8 mouse cellular contexts compared by ENCODE assay signal in genomic region chr11:100362979-100363562, GRCm38 (mm10). TPM values are rescaled to one million over a fixed set of nuclear protein-coding genes. Genes with fewer than 3 reads are reported as not detected.
DNase-seq lines count a peak whose midpoint lies in the region; ATAC-seq lines count a peak whose summit lies in the region.

No protein-coding gene starts in this region.

- H3K9ac ChIP-seq in heart, embryonic 15.5 days = no peak overlapping the region
- H3K9ac ChIP-seq in lung, embryonic 15.5 days = no peak overlapping the region

- peak; percentile 79 for DNase-seq in CD4-positive, CD25-positive, alpha-beta regulatory T cell, adult 2 months (ENCODE audit: low read depth, low spot score)
- peak; percentile 68 for DNase-seq in adrenal gland, adult 2 months
- peak; percentile 76 for DNase-seq in embryo, embryonic 11 days
- peak; percentile 81 to 84 for DNase-seq in kidney, postnatal 25 days
- DNase-seq in ovary, postnatal 36 days (ENCODE audit: low spot score) = peak; percentile 71
- peak; percentile 69 to 74 for DNase-seq in thymus, postnatal 36 days

- H3K4me1 ChIP-seq in heart, embryonic 15.5 days (replicated peaks) = peaks cover 7% of the 10 kb centered on the region
- peaks cover 11% of the 10 kb centered on the region for H3K4me1 ChIP-seq in lung, embryonic 15.5 days

- no peak overlapping the region for H3K27ac ChIP-seq in heart, embryonic 15.5 days
- H3K27ac ChIP-seq in lung, embryonic 15.5 days = no peak overlapping the region

- H3K9me3 ChIP-seq in heart, embryonic 15.5 days (replicated peaks) = no peaks in the 10 kb centered on the region
- no peaks in the 10 kb centered on the region for H3K9me3 ChIP-seq in lung, embryonic 15.5 days

- H3K4me2 ChIP-seq in heart, embryonic 15.5 days = no peak overlapping the region
- H3K4me2 ChIP-seq in lung, embryonic 15.5 days = no peak overlapping the region

- peak; percentile 42; the same call in 1 of the 2 replicates for ATAC-seq in heart, embryonic 15.5 days (replicated peaks; ENCODE audit: insufficient number of reproducible peaks, insufficient read depth, low FRiP score, low read depth)
- 0 out of 2 replicates have a peak, but pooled peaks have one; percentile 29 for ATAC-seq in lung, embryonic 15.5 days (ENCODE audit: borderline replicate concordance, extremely low read depth, low FRiP score, low TSS enrichment)

- WGBS in heart, embryonic 15.5 days = 16% methylated on average over 12 of the region's 12 CpGs
- WGBS in lung, embryonic 15.5 days = 10% methylated on average over 12 of the region's 12 CpGs

- no peak overlapping the region for H3K4me3 ChIP-seq in heart, embryonic 15.5 days
- no peak overlapping the region for H3K4me3 ChIP-seq in lung, embryonic 15.5 days

- peaks cover 28% of the 10 kb centered on the region for H3K27me3 ChIP-seq in heart, embryonic 15.5 days
- peaks cover 27% of the 10 kb centered on the region for H3K27me3 ChIP-seq in lung, embryonic 15.5 days

- H3K36me3 ChIP-seq in heart, embryonic 15.5 days = no peaks in the 10 kb centered on the region
- no peaks in the 10 kb centered on the region for H3K36me3 ChIP-seq in lung, embryonic 15.5 days

RNA-seq across cellular contexts. Expression of gene Hap1, which starts 7.1 kb away (rescaled TPM):
- 10 to 100 TPM; 34.6 to 62.1 TPM for total RNA-seq in adrenal gland, adult 2 months (2021)
- polyA plus RNA-seq in adrenal gland, adult 2 months (2012; rRNA removed) = 28.5 and 32.8 TPM in 2 replicates
- 5.3 and 7.7 TPM in 2 replicates for polyA plus RNA-seq in heart, embryonic 15.5 days (2015; fragmentation: Nextera tagmentation; extraction: Ambion mirVana)
- 19.8 and 20.7 TPM in 2 replicates for polyA plus RNA-seq in lung, embryonic 15.5 days (2015; fragmentation: Nextera tagmentation; extraction: Ambion mirVana)

RNA-seq across cellular contexts. Expression of gene Gast, which starts 28.9 kb away (rescaled TPM):
- total RNA-seq in adrenal gland, adult 2 months (2021) = not detected
- not detected in 2 replicates for polyA plus RNA-seq in adrenal gland, adult 2 months (2012; rRNA removed)
- polyA plus RNA-seq in heart, embryonic 15.5 days (2015; fragmentation: Nextera tagmentation; extraction: Ambion mirVana) = not detected in 2 replicates
- polyA plus RNA-seq in lung, embryonic 15.5 days (2015; fragmentation: Nextera tagmentation; extraction: Ambion mirVana) = not detected in 2 replicates

RNA-seq across cellular contexts. Expression of gene Jup, which starts 34.5 kb away (rescaled TPM):
- total RNA-seq in adrenal gland, adult 2 months (2021) = 10 to 100 TPM; 67.0 to 94.3 TPM
- polyA plus RNA-seq in adrenal gland, adult 2 months (2012; rRNA removed) = 275 and 284 TPM in 2 replicates
- polyA plus RNA-seq in heart, embryonic 15.5 days (2015; fragmentation: Nextera tagmentation; extraction: Ambion mirVana) = 117 and 140 TPM in 2 replicates
- polyA plus RNA-seq in lung, embryonic 15.5 days (2015; fragmentation: Nextera tagmentation; extraction: Ambion mirVana) = 122 and 136 TPM in 2 replicates

RNA-seq across cellular contexts. Expression of gene Eif1, which starts 43.4 kb away (rescaled TPM):
- 1,000 to 10,000 TPM; 1,002 to 1,252 TPM for total RNA-seq in adrenal gland, adult 2 months (2021)
- polyA plus RNA-seq in adrenal gland, adult 2 months (2012; rRNA removed) = 121 and 147 TPM in 2 replicates
- 1,413 and 1,738 TPM in 2 replicates for polyA plus RNA-seq in heart, embryonic 15.5 days (2015; fragmentation: Nextera tagmentation; extraction: Ambion mirVana)
- 1,642 and 1,646 TPM in 2 replicates for polyA plus RNA-seq in lung, embryonic 15.5 days (2015; fragmentation: Nextera tagmentation; extraction: Ambion mirVana)

RNA-seq across cellular contexts. Expression of gene P3h4, which starts 51.6 kb away (rescaled TPM):
- total RNA-seq in adrenal gland, adult 2 months (2021) = 10 to 100 TPM; 20.3 to 40.8 TPM
- polyA plus RNA-seq in adrenal gland, adult 2 months (2012; rRNA removed) = 76.3 and 107 TPM in 2 replicates
- polyA plus RNA-seq in heart, embryonic 15.5 days (2015; fragmentation: Nextera tagmentation; extraction: Ambion mirVana) = 48.3 and 63.1 TPM in 2 replicates
- polyA plus RNA-seq in lung, embryonic 15.5 days (2015; fragmentation: Nextera tagmentation; extraction: Ambion mirVana) = 71.5 and 73.4 TPM in 2 replicates
